Mouse (Mus musculus): Measurements from ENCODE around the gene 4930558K02Rik.

Gene 4930558K02Rik

DNA sequence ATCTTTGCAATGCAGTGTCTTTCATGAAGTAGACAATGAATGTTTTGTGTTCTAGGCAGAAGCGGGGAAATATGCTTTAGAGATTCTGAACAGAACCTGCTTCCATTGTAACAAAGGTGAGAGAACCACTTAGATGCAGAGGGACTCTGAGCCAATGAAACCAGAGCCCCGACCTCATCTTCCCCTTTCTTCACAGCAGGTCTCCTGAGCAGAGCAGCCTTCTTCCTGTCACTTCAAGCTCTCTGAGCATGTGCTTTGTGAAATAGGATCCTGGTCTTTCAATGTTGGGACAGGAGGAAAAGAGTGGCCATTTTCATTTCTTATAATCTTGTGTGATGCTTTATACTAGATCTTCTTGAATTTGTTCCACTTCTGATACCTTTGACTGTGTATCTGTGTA is 79.3 kb downstream of the 4930558K02Rik start:
- DNase-seq (ENCODE audit: low spot score), result no peak

DNA sequence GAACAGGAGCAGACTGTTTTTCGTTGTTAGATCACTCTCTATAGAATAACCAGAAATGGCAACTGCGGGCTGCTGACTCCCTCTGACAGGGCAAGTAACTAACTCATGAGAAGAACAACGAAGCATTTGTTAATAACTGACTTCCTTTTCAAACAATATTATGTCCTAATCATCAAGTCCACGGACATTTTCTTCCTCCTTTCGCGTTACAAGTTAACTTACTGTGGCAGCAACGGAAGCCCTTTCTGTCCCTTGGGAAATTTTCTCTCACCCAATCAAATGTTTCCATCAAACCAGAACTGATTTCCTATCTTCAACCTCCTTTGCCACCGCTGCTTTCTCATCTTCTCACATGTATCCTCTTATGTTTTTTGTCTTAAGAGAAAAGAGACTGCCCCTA is 82.2 kb downstream of the 4930558K02Rik start:
- no peak for DNase-seq (ENCODE audit: low spot score)

DNA sequence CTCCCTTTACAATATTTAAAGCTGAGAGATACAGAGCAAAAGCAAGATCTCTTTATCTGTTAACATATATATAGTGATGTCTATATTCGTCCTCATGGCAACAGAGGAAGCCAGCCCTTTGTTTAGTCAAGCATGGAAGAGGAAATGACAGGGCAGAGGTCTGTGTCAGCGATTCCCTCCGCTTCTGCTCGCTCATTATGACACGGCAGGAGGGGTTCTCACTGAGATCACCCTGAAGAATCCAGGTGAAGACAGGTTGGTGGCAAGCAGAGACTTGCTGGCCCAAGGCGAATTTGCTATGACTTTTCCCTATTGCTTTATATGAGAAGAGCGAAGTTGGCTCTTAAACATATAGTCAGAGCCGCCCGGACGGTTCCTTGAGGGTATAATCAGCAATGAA is 83.3 kb downstream of the 4930558K02Rik start:
- no peak for DNase-seq (ENCODE audit: low spot score)

DNA sequence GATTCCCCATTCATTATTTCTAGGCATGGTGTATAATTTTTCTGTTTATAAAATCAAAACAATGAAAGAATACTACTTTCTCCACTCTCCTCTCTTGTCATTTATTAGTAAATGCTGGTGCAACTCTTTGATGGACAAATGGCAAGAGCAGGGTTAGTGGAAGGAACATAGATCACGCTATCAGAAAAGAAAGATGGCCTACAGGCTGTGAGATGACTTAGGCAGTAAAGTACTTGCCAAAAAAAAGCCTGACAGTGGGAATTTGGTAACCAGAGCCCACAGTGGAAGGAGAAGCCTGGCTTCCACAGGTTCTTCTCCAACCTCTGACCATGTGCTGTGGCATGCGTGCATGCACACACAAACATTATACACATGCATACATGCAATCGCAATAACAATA is 84.4 kb downstream of the 4930558K02Rik start:
- DNase-seq (ENCODE audit: low spot score), result no peak

DNA sequence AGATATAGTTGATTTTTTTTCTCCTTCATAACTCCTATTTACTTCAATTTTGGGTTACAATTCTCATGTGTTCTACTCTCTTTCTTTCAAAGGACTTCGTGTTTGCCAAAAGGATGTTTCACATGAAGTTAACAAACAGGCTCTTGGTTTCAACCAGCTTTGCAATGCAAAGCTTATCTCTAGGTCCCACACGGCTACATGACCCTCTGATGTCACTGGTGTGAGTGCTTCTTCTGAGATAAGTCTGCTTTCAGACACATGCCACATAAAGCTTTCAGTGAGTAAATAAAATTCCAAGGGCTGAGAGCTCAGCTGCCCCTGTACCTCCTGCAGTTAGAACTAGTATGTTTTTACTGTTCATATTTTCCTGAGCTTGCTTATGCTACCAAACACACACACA is 84.9 kb downstream of the 4930558K02Rik start:
- no peak for DNase-seq (ENCODE audit: low spot score)

DNA sequence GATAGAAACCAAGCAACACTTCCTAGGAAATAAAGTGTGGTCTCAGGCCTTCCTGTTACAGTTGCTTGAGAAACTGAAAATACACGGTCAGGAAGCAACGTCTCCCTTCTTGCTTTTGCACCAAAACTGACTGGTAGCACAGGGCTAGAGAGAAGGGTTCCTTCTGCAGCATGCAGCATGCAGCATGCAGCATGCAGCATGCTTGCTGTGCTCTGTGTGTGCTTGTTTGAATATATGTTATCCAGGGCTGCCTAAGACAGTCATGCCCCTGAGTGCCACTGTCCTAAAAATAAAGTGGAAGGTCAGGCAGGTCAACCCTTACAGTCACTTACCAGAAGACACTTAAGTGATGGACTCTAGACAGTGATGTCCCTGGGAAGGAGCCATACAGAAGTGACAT is 85.3 kb downstream of the 4930558K02Rik start:
- DNase-seq (ENCODE audit: low spot score), result no peak

All from urinary bladder, postnatal 14 days (tissue).